Mouse (Mus musculus) ES-E14 (cell line): ENCODE data around the gene Ociad2. TPM values are rescaled to one million over a fixed set of nuclear protein-coding genes. Genes with fewer than 3 reads are reported as not detected.

Source experiments
- DNase-seq: peaks from one replicate; pipeline ENCODE4 v3.0.0-alpha.2; 2013; ENCODE audit warnings: low read depth, low spot score
- H3K27ac ChIP-seq: 2 replicates; pipeline ENCODE4 v1.5.1; 2012; ENCODE audit warnings: low read depth, mild to moderate bottlenecking, low read length, moderate library complexity, mixed read lengths; ENCODE audit not compliant: poor library complexity, insufficient read depth, severe bottlenecking
- H3K36me3 ChIP-seq: 2 replicates; pipeline ENCODE4 v1.6.1; 2012; ENCODE audit warnings: mild to moderate bottlenecking, low read length, moderate library complexity, mixed read lengths; ENCODE audit not compliant: control insufficient read depth, poor library complexity, insufficient read depth, severe bottlenecking
- H3K4me1 ChIP-seq, 2 experiments: fragments of 150-350 bp in 1 of 2; sonication (generic) in 1 of 2; 2 replicates each; pipeline ENCODE4 v1.6.1; 2012; ENCODE audit warnings: low read length in 2 of 2, mild to moderate bottlenecking in 1 of 2, mixed read lengths in 1 of 2; ENCODE audit not compliant: control insufficient read depth in 2 of 2, insufficient read depth in 2 of 2, poor library complexity in 1 of 2
- H3K4me3 ChIP-seq, 2 experiments: fragments of 150-350 bp in 1 of 2; sonication (generic) in 1 of 2; 2 replicates each; pipeline ENCODE4 v1.5.1; 2012; ENCODE audit warnings: low read length in 2 of 2, low read depth in 1 of 2, mild to moderate bottlenecking in 1 of 2, mixed read lengths in 1 of 2; ENCODE audit not compliant: insufficient read depth in 1 of 2, poor library complexity in 1 of 2, severe bottlenecking in 1 of 2
- H3K9ac ChIP-seq: 2 replicates; pipeline ENCODE4 v1.6.1; 2012; ENCODE audit warnings: low read depth, mild to moderate bottlenecking, low read length, mixed read lengths; ENCODE audit not compliant: poor library complexity, insufficient read depth, severe bottlenecking
- H3K9me3 ChIP-seq: fragments of 150-350 bp; sonication (generic); 2 replicates; pipeline ENCODE4 v1.6.1; 2012; ENCODE audit warnings: low read depth, mild to moderate bottlenecking, low read length; ENCODE audit not compliant: control insufficient read depth, insufficient read depth
- CHD2 ChIP-seq: IDR thresholded peaks from 2 replicates; pipeline ENCODE4 v1.6.1; 2014; ENCODE audit warnings: mild to moderate bottlenecking, low read depth, low read length, inconsistent platforms
- HCFC1 ChIP-seq: IDR thresholded peaks from 2 replicates; pipeline ENCODE4 v1.6.1; 2012; ENCODE audit warnings: low read length, inconsistent platforms, borderline replicate concordance; ENCODE audit not compliant: insufficient read depth
- MAFK ChIP-seq: IDR thresholded peaks from 2 replicates; pipeline ENCODE4 v1.6.1; 2014; ENCODE audit warnings: mild to moderate bottlenecking, low read depth, low read length, inconsistent platforms; ENCODE audit not compliant: insufficient read depth
- ZC3H11A ChIP-seq: IDR thresholded peaks from 2 replicates; pipeline ENCODE4 v1.6.1; 2012; ENCODE audit warnings: low read depth, mild to moderate bottlenecking, inconsistent platforms, low read length, borderline replicate concordance
- ZNF384 ChIP-seq: IDR thresholded peaks from 2 replicates; pipeline ENCODE4 v1.6.1; 2012; ENCODE audit warnings: low read depth, low read length, inconsistent platforms
- in situ Hi-C, 2 experiments: fragments of 600-800 bp; cut with MboI; formaldehyde crosslinking; loops; one replicate each; pipeline ENCODE4 v1.15.1; 2025; ENCODE audit warnings: low sequenced_read_pairs in 2 of 2, inconsistent platforms in 1 of 2; ENCODE audit not compliant: unreplicated experiment in 2 of 2
- total RNA-seq: library from RNA; depleted of rRNA; stranded (reverse); fragments of 300-350 nt; gene quantifications from 2 replicates; pipeline ENCODE4 v1.2.3, GENCODE M21; 2012

Gene Ociad2
- total RNA-seq, 1 experiment = 5.2 TPM

DNA sequence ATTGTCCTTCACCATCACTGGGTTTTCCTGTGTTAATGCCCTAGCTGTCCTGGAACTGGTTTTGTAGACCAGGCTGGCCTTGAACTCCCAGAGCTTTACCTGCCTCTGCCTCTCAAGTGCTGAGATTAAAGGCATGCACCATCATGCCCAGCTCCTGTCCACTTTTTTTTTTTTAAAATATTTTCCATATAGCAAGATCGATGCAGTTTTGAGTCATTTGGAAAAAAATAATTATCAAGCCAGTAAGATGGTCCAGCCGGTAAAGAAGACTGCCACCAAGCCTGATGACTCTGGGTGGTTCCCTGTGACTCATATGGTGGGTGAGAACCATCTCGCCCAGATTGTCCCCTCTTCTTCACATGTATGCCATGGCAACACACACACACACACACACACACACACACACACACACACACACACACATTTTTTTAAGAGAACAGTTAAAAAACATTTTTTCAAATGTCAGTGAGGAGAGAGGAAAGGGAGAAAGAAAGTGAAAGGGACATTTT, 55.3 kb downstream of the Ociad2 start:
- Histone ChIP-seq H3K36me3 (no peaks in the 10 kb centered on the region), H3K27ac (no peak overlapping the region), H3K9me3 (no peaks in the 10 kb centered on the region), H3K4me3 (no peak overlapping the region), H3K4me1 (no peaks in the 10 kb centered on the region), H3K9ac (no peak overlapping the region)
- TF ChIP-seq ZC3H11A (no peak), MAFK (no peak)
- no peak for DNase-seq
- in situ Hi-C loops = no loop called here

DNA sequence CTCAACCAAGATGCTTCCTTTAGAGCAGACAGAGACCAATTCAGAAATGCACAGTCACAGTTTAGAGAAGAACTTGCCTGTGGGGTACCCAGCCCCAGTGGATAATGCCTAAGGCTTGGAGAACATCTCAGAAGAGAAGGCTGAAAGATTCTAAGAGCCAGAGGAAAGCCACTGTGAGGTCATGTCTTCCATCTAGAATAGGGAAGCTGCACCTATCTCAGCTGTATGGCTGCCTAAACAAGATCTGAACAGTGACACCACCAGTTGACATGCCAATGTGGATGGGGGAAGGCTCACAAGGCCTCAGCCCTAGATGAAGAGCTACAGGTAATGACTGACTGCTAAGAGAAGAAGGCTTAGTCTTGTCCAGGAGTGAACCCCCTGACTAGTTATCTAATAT, 56.8 kb downstream of the Ociad2 start:
- no peak for TF ChIP-seq HCFC1
- TF ChIP-seq MAFK = no peak
- H3K9ac ChIP-seq = no peak overlapping the region
- H3K4me3 ChIP-seq = no peak overlapping the region
- H3K9me3 ChIP-seq = no peaks in the 10 kb centered on the region
- H3K36me3 ChIP-seq = no peaks in the 10 kb centered on the region
- H3K27ac ChIP-seq = no peak overlapping the region
- H3K4me1 ChIP-seq = no peaks in the 10 kb centered on the region
- in situ Hi-C loops = no loop called here
- DNase-seq = no peak

DNA sequence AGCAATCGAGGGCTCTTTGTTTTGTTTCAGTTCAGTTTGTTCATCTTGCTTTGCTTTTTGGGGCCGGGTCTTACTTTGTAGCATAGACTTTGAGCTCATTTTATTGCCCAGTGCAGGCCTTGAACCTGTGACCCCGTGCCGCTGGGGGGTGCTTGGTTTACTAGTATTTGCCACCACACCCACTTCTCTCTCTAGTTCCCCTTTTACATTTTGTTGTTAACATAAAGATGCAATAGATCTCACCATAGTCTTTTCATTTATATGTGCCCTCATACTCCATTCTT, 60.3 kb downstream of the Ociad2 start:
- Histone ChIP-seq H3K9me3 (no peaks in the 10 kb centered on the region), H3K4me1 (no peaks in the 10 kb centered on the region), H3K9ac (no peak overlapping the region), H3K4me3 (no peak overlapping the region), H3K36me3 (no peaks in the 10 kb centered on the region), H3K27ac (no peak overlapping the region)
- in situ Hi-C loops = no loop called here
- DNase-seq = no peak
- TF ChIP-seq ZC3H11A = no peak
- TF ChIP-seq HCFC1 = no peak
- TF ChIP-seq MAFK = no peak
- TF ChIP-seq ZNF384 = no peak
- TF ChIP-seq CHD2 = no peak

DNA sequence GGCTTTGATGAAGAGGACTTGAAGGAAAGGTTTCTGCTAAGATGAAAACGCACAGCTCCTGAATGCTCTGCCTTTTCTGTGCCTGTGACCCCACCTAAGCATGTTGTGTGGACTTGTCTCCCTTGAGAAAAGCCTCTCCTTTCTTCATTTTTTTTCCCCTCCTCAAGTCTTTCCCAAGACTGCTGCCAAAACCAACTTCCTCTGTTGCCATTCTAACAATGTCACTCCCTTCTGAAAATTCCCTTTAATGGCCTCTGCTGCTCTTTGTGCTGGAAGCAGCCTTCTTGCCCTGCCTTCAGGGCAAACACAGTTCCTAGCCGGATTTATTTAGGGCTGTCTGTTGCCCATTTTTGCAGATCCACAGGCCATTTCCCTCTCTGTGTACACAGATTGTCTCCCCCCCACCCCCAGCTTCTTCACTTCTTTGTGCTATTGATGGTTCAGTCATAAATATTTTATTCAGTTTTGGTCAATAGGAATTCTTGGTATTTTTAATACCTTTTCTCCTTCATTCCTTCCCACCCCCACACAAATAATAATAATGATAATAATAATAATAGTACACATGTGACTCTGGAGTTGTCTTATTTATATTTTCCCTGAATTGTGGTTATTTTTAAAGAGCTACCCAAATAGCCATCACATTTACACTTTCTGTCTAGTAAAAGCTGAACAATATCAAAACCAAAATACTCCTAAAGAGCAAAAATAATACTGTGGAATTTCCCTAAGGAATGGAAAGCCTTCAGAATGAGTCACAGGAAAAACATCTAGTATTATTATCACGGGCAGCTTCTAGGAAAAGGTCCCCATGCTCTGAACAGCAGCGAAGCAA, 60.9 kb downstream of the Ociad2 start:
- Histone ChIP-seq H3K27ac (no peak overlapping the region), H3K4me3 (no peak overlapping the region), H3K9me3 (no peaks in the 10 kb centered on the region), H3K9ac (no peak overlapping the region), H3K4me1 (no peaks in the 10 kb centered on the region), H3K36me3 (no peaks in the 10 kb centered on the region)
- TF ChIP-seq CHD2 (no peak), MAFK (no peak), ZC3H11A (no peak), ZNF384 (no peak), HCFC1 (no peak)
- in situ Hi-C loops = no loop called here
- DNase-seq = no peak

DNA sequence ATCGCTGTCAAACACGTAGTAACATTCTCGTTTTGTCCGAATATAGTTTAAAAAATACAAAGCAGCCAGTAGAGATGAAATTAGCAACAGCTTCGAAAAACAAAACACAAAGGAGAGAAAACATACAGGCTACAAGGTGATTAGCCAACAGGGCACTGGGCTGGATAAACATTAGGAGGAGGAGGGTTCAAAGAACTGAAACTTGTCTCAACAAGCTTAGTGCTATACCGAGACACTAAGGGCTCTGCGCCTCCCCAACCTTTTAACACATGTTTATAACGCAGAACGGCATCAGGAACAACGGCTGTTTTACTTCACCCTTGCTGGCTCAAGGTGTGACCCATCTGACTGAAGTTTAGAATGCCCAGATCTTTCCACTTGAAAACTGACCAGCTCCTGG, 61.6 kb downstream of the Ociad2 start:
- Histone ChIP-seq H3K4me1 (no peaks in the 10 kb centered on the region), H3K27ac (no peak overlapping the region), H3K9ac (no peak overlapping the region), H3K36me3 (no peaks in the 10 kb centered on the region), H3K4me3 (no peak overlapping the region), H3K9me3 (no peaks in the 10 kb centered on the region)
- no peak for DNase-seq
- TF ChIP-seq MAFK (no peak), CHD2 (no peak), ZC3H11A (no peak), HCFC1 (no peak), ZNF384 (no peak)
- in situ Hi-C loops = no loop called here
